Mouse (Mus musculus) T-helper 1 cell (primary cell): Measurements from ENCODE around the gene Csrp1.

Experiments used
- in situ Hi-C: fragments of 300-600 bp; cut with MboI, MseI; formaldehyde crosslinking; loops from one replicate; pipeline ENCODE4 v1.15.1; 2025; ENCODE audit warnings: high pct_unique_total_duplicates

Gene Csrp1

GRCm38 (mm10) chr1:135731393-135731792 is 11.5 kb downstream of the Csrp1 start:
- in situ Hi-C loops = loop anchor here (10.0 kb wide), 1 partner anchor 1237 kb away; the partner anchor contains the start of gene Rabif

- in situ Hi-C loops = loop anchor here (10.0 kb wide), 1 partner anchor 1237 kb away; the partner anchor contains the start of gene Rabif
These were observed 12.2 kb downstream of the Csrp1 start for GRCm38 (mm10) chr1:135731897-135732684.

GRCm38 (mm10) chr1:135734225-135734937 is 14.5 kb downstream of the Csrp1 start:
- in situ Hi-C loops = loop anchor here (10.0 kb wide), 1 partner anchor 1240 kb away; the partner anchor contains the start of gene Rabif

GRCm38 (mm10) chr1:135735460-135735859 is 15.6 kb downstream of the Csrp1 start:
- in situ Hi-C loops = loop anchor here (10.0 kb wide), 1 partner anchor 1241 kb away; the partner anchor contains the start of gene Rabif

GRCm38 (mm10) chr1:135744987-135745386 is 25.1 kb downstream of the Csrp1 start:
- in situ Hi-C loops = no loop called here

GRCm38 (mm10) chr1:135746248-135746647 is 26.4 kb downstream of the Csrp1 start:
- in situ Hi-C loops = no loop called here

- in situ Hi-C loops = loop anchor here (5.0 kb wide), 2 partner anchors 34 to 36 kb away; no protein-coding TSS in a partner anchor
These were observed 33.0 kb downstream of the Csrp1 start for GRCm38 (mm10) chr1:135752737-135753348.

- in situ Hi-C loops = no loop called here
These were observed 35.4 kb downstream of the Csrp1 start for GRCm38 (mm10) chr1:135755287-135755686.

- in situ Hi-C loops = no loop called here
These were observed 36.1 kb downstream of the Csrp1 start for GRCm38 (mm10) chr1:135755913-135756312.

- in situ Hi-C loops = no loop called here
These were observed 37.4 kb downstream of the Csrp1 start for GRCm38 (mm10) chr1:135757287-135757686.

GRCm38 (mm10) chr1:135759685-135760084 is 39.8 kb downstream of the Csrp1 start:
- in situ Hi-C loops = no loop called here

- in situ Hi-C loops = no loop called here
These were observed 40.4 kb downstream of the Csrp1 start for GRCm38 (mm10) chr1:135760216-135760615.

- in situ Hi-C loops = no loop called here
These were observed 41.9 kb downstream of the Csrp1 start for GRCm38 (mm10) chr1:135761728-135762127.

- in situ Hi-C loops = no loop called here
These were observed 43.8 kb downstream of the Csrp1 start for GRCm38 (mm10) chr1:135763503-135764205.

- in situ Hi-C loops = no loop called here
These were observed 44.3 kb downstream of the Csrp1 start for GRCm38 (mm10) chr1:135764206-135764528.

GRCm38 (mm10) chr1:135765645-135766591 is 46.1 kb downstream of the Csrp1 start, which contains the start of gene Phlda3:
Gene Phlda3 (plus strand): TSS chr1:135766119.
- in situ Hi-C loops = no loop called here

- in situ Hi-C loops = no loop called here
These were observed 46.9 kb downstream of the Csrp1 start for GRCm38 (mm10) chr1:135766592-135767306.

- in situ Hi-C loops = no loop called here
These were observed 47.5 kb downstream of the Csrp1 start for GRCm38 (mm10) chr1:135767324-135767890.

- in situ Hi-C loops = no loop called here
These were observed 48.5 kb downstream of the Csrp1 start for GRCm38 (mm10) chr1:135768400-135768799.
